Mouse (Mus musculus): Measurements from ENCODE around the gene Brip1.
A peak's percentile ranks its signal among the peaks of the same experiment; 100 is the strongest.
"Not testable (repeated sequence)": the region's sequence is repeated elsewhere in the genome, so short reads cannot be mapped to it uniquely, and the experiment has no call there.

Brip1 gene

GRCm38 (mm10) chr11:86201037-86201786 is at the start of gene Brip1:
Brip1 (minus strand) TSS chr11:86201193.
- peak; percentile 99 for DNase-seq (ENCODE audit: low spot score)

GRCm38 (mm10) chr11:86232446-86232845 is 31.5 kb upstream of the Brip1 start:
- peak; percentile 36 for DNase-seq (ENCODE audit: low spot score)

- no peak for DNase-seq (ENCODE audit: low spot score)
These were observed 30.9 kb upstream of the Brip1 start for GRCm38 (mm10) chr11:86231781-86232350.

- no peak for DNase-seq (ENCODE audit: low spot score)
These were observed 25.7 kb upstream of the Brip1 start for GRCm38 (mm10) chr11:86226646-86227180.

GRCm38 (mm10) chr11:86225761-86226160 is 24.8 kb upstream of the Brip1 start:
- no peak for DNase-seq (ENCODE audit: low spot score)

GRCm38 (mm10) chr11:86211803-86212202 is 10.8 kb upstream of the Brip1 start:
- DNase-seq (ENCODE audit: low spot score), result peak; percentile 60

- DNase-seq (ENCODE audit: low spot score), result no peak
These were observed 8.1 kb upstream of the Brip1 start for GRCm38 (mm10) chr11:86209123-86209522.

- no peak for DNase-seq (ENCODE audit: low spot score)
These were observed 4.9 kb upstream of the Brip1 start for GRCm38 (mm10) chr11:86205876-86206275.

- DNase-seq (ENCODE audit: low spot score), result no peak
These were observed 4.0 kb upstream of the Brip1 start for GRCm38 (mm10) chr11:86205031-86205430.

- peak; percentile 10 for DNase-seq (ENCODE audit: low spot score)
These were observed 1.1 kb upstream of the Brip1 start for GRCm38 (mm10) chr11:86201901-86202675.

- no peak for DNase-seq (ENCODE audit: low spot score)
These were observed 452 bp downstream of the Brip1 start for GRCm38 (mm10) chr11:86200460-86201021.

- no peak for DNase-seq (ENCODE audit: low spot score)
These were observed 1.3 kb downstream of the Brip1 start for GRCm38 (mm10) chr11:86199733-86200132.

- not testable (repeated sequence) for DNase-seq (ENCODE audit: low spot score)
These were observed 15.8 kb downstream of the Brip1 start for GRCm38 (mm10) chr11:86185224-86185623.

GRCm38 (mm10) chr11:86175833-86176232 is 25.2 kb downstream of the Brip1 start:
- DNase-seq (ENCODE audit: low spot score), result no peak

GRCm38 (mm10) chr11:86174173-86174572 is 26.8 kb downstream of the Brip1 start:
- no peak for DNase-seq (ENCODE audit: low spot score)

- DNase-seq (ENCODE audit: low spot score), result no peak
These were observed 30.2 kb downstream of the Brip1 start for GRCm38 (mm10) chr11:86170743-86171142.

- DNase-seq (ENCODE audit: low spot score), result no peak
These were observed 40.7 kb downstream of the Brip1 start for GRCm38 (mm10) chr11:86160251-86160650.

- no peak for DNase-seq (ENCODE audit: low spot score)
These were observed 42.0 kb downstream of the Brip1 start for GRCm38 (mm10) chr11:86158950-86159349.

- no peak for DNase-seq (ENCODE audit: low spot score)
These were observed 45.4 kb downstream of the Brip1 start for GRCm38 (mm10) chr11:86155638-86156037.

- DNase-seq (ENCODE audit: low spot score), result no peak
These were observed 69.7 kb downstream of the Brip1 start for GRCm38 (mm10) chr11:86131324-86131723.

GRCm38 (mm10) chr11:86117078-86117869 is 83.7 kb downstream of the Brip1 start:
- no peak for DNase-seq (ENCODE audit: low spot score)

Data from yolk sac, embryonic 10.5 days (tissue).